Mouse (Mus musculus) kidney, postnatal 25 days (tissue): ENCODE results near the gene Plac1.

ENCODE experiments used
- DNase-seq, 2 experiments: peaks; one replicate each; pipeline ENCODE4 v3.0.0; 2021; ENCODE audit warnings: mixed read lengths in 2 of 2

Plac1 gene

GRCm38 (mm10) chrX:53196392-53196791, 43.5 kb downstream of the Plac1 start:
- DNase-seq, result no peak

DNA sequence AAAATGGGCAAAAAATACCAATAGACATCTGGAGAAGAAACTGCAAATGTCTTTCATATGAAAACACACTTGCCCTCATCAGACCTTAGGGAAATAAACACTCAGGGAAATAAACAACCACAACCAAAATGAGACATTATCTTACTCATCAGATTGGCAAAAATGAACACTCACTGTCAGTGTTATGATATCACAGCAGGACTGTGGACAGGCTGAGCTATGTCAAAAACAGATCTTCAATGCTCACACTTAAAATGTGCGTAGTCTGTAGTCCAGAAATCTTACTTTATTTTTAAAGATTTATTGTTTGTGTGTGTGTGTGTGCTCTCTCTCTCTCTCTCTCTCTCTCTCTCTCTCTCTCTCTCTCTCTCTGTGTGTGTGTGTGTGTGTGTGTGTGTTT, 51.2 kb downstream of the Plac1 start:
- DNase-seq, result no peak

- DNase-seq, result no peak
Measured at GRCm38 (mm10) chrX:53179801-53180200, 60.1 kb downstream of the Plac1 start.

DNA sequence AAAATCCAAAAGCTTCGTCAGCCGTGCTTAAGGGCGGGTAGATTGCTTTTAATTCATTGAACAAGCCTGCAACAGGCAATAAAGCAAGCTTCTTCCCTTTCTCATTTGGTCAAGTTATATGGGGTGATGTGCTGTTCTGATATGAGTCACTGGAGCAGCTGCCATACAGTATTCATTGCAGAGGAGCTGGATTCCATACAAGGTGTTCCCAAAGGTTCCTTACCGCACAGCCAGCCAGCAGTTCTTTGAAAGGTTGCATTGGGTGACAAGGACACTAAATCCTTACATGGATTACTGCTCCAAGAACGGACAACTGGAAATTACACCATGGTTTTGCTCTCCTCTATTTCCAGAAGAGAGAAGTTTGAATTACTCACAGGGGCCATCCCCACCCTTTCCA, 63.6 kb downstream of the Plac1 start:
- DNase-seq, result no peak

- no peak for DNase-seq
Measured at GRCm38 (mm10) chrX:53168623-53169022, 71.3 kb downstream of the Plac1 start.

GRCm38 (mm10) chrX:53166901-53167525, 72.9 kb downstream of the Plac1 start:
- DNase-seq, result no peak

DNA sequence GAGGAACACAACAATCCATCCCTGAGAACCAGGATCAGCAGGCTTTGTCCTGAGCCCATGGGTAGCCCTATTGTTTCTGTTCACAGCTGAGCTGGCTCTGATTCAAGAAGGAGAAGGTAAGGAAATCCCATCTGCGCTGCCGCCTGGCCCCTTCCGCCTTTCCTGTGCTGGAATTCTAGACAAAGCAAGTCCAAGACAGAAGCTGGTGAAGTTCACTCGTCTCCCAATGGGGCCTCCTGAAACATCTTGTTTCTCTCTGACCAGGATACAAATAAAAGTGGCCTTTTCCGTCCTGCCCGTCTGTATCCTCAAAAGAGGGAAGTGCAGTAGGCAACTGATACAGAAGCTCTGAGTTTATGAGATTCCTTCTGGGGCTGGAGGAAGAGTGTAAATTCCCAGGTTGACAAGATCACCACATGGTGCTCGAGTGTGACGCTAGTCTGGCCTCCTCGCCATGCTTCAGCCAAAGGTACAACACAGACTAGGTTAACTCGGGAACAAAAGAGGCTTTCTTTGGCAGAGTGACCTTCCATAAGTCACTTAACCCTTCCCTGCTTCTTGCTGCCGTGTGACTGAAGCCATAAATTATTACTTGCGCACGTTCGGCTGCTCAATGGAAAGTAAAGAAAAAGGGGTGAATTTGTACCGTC, 73.5 kb downstream of the Plac1 start:
- peak; percentile 24 to 65 for DNase-seq

GRCm38 (mm10) chrX:53162589-53162988, 77.3 kb downstream of the Plac1 start:
- no peak for DNase-seq

DNA sequence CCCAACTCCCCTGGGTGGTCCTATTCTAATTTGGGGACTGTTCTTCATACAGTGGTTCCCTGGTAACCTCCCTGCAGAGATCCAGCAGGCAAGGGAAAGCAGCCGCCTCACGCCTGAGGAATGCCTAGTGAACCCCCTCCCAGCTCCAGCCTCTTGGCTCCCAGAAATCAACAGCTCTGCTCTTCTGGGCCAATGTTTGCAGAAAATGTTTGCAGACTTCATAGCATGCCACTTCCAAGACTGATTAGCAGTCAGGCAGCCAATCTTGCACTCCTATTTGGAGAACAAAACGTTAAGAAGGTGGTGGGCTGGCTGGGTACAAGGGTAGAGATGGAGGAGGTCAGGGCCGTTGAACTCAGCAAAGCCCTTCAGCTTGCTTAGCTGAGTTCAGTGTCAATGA, 78.3 kb downstream of the Plac1 start:
- no peak for DNase-seq

- peak; percentile 59 to 63 for DNase-seq
Measured at GRCm38 (mm10) chrX:53161115-53161514, 78.8 kb downstream of the Plac1 start.

- no peak for DNase-seq
Measured at GRCm38 (mm10) chrX:53148039-53148438, 91.9 kb downstream of the Plac1 start.

GRCm38 (mm10) chrX:53146389-53146917, 93.5 kb downstream of the Plac1 start:
- no peak for DNase-seq

DNA sequence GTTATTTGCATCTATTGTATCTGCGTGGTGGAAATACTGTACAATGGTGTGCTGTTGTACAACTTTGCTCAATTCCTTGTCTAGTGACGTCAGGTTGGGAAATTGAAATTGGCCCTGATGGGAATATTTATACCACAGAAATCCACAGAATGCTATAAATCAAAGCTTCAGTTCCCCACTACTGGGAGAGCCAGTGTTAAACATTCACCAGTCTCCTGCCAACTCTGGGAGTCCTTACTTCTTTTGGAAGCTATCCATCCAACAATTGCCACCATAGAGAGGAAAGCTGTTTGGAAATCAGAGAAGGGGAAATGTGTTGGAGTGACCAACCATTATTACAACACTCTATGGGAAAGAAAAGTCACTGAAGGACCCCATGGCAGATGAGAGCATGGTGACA, 100.3 kb downstream of the Plac1 start:
- DNase-seq, result no peak

DNA sequence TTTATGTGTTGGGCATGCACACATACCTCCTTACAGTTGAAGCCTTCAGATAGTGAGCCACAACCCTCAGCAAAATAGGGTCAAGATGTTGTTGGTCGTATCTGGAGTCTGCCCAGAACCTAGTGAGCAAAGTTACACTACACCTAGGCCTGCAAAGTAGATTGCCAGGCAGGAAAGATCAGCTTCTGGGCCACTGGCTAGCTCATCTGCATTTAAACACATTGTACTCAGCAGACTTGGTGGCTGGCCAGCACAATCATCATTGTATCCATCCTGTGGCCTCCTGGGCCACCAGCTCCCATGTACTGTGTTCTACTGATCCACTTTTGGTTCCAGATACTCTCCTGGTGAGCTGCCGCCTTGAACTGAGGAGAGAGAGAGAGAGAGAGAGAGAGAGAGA, 102.8 kb downstream of the Plac1 start:
- no peak for DNase-seq

- no peak for DNase-seq
Measured at GRCm38 (mm10) chrX:53129501-53129900, 110.4 kb downstream of the Plac1 start.

DNA sequence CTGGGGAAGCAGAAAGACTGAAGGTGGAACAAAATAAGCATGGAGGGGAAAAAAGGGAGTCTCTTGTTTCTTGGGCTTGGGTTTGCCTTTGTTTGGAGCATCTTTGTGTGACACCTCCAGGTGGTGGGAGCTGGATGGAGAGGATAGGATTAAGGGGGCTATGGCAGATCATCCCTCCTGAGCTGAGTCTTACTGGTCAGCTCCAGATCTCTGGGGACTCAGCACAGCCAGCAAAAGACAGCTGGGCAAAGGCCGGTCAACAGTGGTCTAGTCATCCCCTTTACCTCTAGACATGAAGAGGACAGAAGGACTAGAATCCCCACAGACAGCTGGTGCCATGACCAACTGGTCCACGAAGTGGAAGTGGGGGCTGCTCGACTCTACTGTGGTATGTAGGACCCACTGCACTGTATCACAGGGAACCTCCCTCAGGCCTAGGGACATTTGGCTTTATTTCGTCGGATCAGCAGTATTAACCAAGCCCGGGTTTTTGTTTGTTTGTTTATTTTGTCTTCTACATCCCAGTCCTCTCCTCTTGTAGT, 113.3 kb downstream of the Plac1 start:
- DNase-seq, result no peak

- DNase-seq, result no peak
Measured at GRCm38 (mm10) chrX:53125838-53126467, 114.0 kb downstream of the Plac1 start.

DNA sequence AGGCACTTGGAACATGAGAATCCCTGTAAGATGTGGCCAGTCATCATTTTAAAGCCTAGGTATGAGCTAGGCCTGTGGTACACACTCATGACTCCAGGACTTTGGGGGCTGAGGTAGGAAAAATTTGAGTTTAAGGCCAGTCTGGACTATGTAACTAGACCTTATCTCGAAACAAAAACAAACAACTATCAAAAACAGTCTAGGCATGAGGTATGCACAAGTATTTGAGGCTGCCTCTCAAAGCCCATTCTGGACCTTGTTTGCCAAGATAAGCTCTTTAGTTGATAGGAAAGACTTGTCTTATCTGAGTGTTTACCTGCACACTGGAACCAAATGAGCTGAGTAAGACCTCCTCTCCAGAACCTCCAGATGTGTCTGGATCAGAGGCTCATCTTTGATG, 116.3 kb downstream of the Plac1 start:
- DNase-seq, result no peak

GRCm38 (mm10) chrX:53118631-53119030, 121.3 kb downstream of the Plac1 start:
- DNase-seq, result no peak

DNA sequence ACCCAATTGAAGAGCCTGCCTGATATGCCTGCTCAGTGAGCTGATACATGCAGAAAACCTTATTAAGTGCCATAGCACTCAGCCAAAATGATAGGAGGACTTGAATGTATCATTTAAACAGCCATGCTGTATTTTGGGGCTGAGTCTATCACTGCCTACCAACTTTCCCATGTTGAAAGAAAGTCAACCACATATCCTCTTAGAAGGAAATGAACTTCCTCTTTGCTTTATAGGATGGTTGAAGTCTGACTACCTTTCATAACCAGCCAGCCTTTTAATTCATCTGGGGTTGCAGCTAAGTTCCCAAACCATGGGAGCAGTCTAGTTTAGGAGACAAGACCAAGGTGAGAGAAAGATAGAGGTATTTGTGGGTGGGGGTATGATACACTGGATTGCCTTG, 121.9 kb downstream of the Plac1 start:
- DNase-seq, result no peak

GRCm38 (mm10) chrX:53114994-53115393, 124.9 kb downstream of the Plac1 start:
- DNase-seq, result no peak

DNA sequence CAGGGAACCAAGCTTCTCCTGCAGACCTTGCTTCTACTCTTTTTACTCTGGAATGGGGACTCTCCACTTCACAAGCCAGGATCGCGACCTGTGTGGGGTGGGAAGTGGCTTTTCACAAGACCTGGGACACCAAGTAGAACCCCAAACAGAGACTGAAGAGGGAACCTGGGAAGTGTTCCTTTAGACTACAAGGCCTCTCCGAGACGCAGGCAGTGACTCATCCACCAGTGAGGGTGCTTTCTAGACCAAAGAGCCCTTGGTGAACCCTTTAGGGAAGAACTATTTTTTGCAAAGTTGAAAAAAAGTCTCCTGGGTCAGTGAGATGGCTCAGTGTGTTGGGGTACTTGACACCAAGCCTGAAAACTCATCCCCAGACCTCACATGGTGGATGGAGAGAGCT, 129.8 kb downstream of the Plac1 start:
- DNase-seq, result no peak

GRCm38 (mm10) chrX:53107127-53107526, 132.8 kb downstream of the Plac1 start:
- no peak for DNase-seq

DNA sequence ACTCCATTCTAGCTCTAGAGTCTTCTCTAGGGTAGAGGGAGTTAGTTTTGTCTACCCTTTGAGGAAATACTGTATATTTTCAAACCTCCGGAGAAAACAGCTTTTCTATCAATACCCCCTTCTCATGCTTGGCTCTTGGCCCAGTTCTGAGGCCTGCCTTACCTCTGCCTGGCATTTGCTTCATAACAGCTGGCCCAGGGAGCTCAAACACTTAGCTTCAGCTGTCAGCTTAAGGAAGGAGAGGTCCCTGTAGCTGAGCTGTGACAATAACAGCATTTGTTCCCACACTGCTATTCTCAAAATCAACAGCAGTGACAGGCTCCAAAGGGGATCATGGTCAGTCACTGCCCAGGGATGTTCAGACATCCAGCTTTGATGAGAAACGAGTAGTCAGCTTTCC, 138.7 kb downstream of the Plac1 start:
- DNase-seq, result no peak
